Mouse (Mus musculus) olfactory bulb, adult 2 months (tissue): ENCODE results near the gene Abl1. TPM values are rescaled to one million over a fixed set of nuclear protein-coding genes. Genes with fewer than 3 reads are reported as not detected.

Experiments
- H3K27ac ChIP-seq: fragments of 200-500 bp; 2 replicates; pipeline ENCODE4 v1.5.1; 2012; ENCODE audit warnings: low read depth, low read length; ENCODE audit not compliant: insufficient read depth
- H3K4me1 ChIP-seq: fragments of 200-500 bp; 2 replicates; pipeline ENCODE4 v1.6.1; 2012; ENCODE audit warnings: low read length; ENCODE audit not compliant: control insufficient read depth, insufficient read depth
- H3K4me3 ChIP-seq: fragments of 200-500 bp; 2 replicates; pipeline ENCODE4 v1.5.1; 2012; ENCODE audit warnings: mild to moderate bottlenecking, low read depth, low read length, moderate library complexity; ENCODE audit not compliant: insufficient read depth
- CTCF ChIP-seq: fragments of 200-500 bp; IDR thresholded peaks from 2 replicates; pipeline ENCODE4 v1.5.1; 2012; ENCODE audit warnings: low read depth, mild to moderate bottlenecking, low read length, moderate library complexity; ENCODE audit not compliant: insufficient read depth
- POLR2A ChIP-seq: fragments of 200-500 bp; IDR thresholded peaks from 2 replicates; pipeline ENCODE4 v1.6.1; 2012; ENCODE audit warnings: mild to moderate bottlenecking, low read depth, low read length, moderate library complexity; ENCODE audit not compliant: insufficient read depth
- WGBS: fragments of 180-500 bp; shearing (Covaris S2); methylation state at CpG from one replicate; pipeline ENCODE4 v1.1.7; 2018; 5-methylcytosine and 5-hydroxymethylcytosine counted together
- polyA plus RNA-seq: library from polyadenylated mRNA; stranded (reverse); fragments of >200 nt; gene quantifications from 2 replicates; pipeline ENCODE4 v1.2.4, GENCODE M21; 2012; ENCODE audit warnings: low replicate concordance; ENCODE audit not compliant: missing spikeins, insufficient read depth, insufficient read length

Abl1 gene
- polyA plus RNA-seq, 1 experiment: not detected

DNA sequence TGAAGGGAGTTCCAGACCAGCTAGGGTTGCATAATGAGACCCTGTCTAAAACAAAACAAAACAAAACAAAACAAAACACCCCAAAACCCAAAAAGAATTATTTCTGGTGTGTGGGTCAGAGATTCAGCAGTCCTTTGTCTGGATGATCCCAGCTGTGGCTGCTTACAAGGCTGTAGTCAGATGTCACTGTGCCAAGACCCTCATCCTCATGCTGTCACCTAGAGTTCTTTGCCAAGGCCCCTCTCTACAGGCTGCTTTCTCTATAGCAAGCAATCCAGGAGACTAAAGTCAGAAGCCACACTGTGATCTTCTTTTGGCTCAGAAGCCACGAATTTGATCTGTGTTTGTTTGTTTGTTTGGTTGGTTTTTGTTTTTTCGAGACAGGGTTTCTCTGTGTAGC lies 24.5 kb downstream of the Abl1 start:
- 48% methylated on average over 2 of the region's 2 CpGs for whole genome bisulfite sequencing

DNA sequence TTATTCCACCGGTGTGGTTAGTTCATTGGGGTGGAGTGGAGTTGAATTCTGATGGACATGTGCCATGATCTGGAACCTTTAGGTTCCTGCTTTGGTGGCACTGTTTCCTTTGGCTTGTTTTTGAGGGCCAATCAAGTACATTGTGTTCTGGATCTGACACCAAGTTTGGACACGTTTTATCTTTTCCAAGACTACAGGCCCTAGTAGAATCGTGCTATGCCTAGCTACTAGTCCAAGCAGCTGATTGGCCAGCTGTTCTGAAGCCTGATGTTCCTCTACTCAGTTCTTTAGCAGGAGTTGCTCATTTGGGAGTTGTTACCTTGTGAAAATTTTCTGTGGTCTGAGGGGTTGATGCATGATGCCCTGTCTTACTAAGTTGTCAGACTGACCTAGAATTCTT lies 25.6 kb downstream of the Abl1 start:
- Histone ChIP-seq H3K4me3 (no peak overlapping the region), H3K27ac (no peak overlapping the region), H3K4me1 (peaks cover 5% of the 10 kb centered on the region; the same call in 1 of the 2 replicates)
- WGBS: 74% methylated on average over 3 of the region's 3 CpGs
- TF ChIP-seq POLR2A (no peak), CTCF (no peak)

More for the DNA sequence above, 24.5 kb downstream of the Abl1 start:
- no peak for TF ChIP-seq POLR2A
- no peak for TF ChIP-seq CTCF
- Histone ChIP-seq H3K4me3 (no peak overlapping the region), H3K27ac (no peak overlapping the region), H3K4me1 (peaks cover 5% of the 10 kb centered on the region; the same call in 1 of the 2 replicates)

DNA sequence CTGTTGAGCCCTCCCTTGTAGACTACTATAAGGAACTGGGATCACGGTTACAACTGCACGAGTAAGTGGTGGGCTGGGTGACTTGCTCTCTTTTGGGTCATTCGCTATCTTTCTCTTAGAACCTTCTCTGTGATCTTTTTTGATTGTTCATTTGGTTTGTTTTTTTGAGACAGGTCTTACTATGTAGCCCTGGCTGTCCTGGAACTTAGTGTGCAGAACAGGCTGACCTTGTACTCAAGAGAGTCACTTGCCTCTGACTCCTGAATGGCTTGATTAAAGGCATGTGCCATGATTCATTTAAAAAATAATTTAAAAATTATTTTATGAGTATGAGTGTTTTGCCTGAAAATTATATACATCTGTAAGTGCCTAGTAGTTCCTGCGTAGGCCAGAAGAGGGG lies 26.6 kb downstream of the Abl1 start:
- WGBS: 94% methylated on average over 4 of the region's 4 CpGs
- Histone ChIP-seq H3K4me3 (no peak overlapping the region), H3K27ac (no peak overlapping the region), H3K4me1 (peaks cover 5% of the 10 kb centered on the region; the same call in 1 of the 2 replicates)
- TF ChIP-seq CTCF: no peak
- TF ChIP-seq POLR2A: no peak

DNA sequence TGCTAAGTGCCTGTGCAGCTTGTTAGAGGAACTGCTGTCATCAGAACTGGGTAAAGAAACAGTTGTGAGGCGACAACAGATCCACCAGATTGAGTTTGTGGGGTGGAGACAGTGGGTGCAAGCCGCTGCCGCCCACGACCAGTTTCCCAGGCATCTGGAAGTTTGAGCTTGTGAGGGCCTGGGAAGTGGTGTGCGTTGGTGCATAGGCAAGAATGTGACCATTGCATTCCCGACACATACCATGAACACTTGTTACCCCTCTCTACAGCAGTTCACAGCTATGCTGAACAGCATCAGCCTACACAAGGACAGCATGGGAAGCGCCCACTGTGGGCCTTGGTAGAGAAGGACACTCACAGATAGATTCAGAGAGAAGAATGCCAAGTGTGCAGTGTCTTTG lies 27.8 kb downstream of the Abl1 start:
- TF ChIP-seq CTCF: no peak
- no peak for TF ChIP-seq POLR2A
- H3K4me1 ChIP-seq: peaks cover 7% of the 10 kb centered on the region; the same call in 1 of the 2 replicates
- WGBS: 75% methylated on average over 7 of the region's 7 CpGs
- H3K4me3 ChIP-seq: no peak overlapping the region
- H3K27ac ChIP-seq: no peak overlapping the region

DNA sequence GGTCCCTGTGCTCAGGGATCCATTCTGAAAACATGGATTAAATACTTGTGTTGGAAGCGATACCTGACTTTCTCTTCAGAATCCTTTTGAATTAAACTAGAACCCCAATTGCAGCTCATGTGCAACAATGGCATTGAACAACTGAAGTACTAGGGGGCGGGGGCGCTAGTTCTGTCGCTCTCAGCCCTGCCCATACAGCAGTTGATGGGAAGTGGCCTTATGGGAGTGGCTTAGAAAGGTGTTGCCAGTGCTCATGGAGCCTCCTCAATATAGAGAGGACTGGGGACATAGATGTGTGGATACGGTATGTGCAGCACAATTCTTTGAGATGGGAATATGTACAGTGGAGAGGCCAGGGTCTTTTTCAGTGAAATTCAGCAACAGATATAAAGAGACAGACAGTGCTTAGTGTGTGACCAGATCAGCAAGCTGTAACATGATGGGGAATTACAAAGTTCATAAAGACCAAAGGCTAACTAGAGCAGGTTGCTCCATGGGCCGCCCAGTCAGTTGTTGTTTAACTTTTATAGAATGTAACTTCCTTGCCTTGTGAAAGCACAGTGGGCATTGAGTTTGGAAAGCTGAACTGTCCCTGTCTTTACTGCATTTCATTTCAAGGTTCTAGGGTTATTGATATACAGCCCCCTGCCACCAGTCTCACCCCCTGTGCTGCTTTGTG lies 31.2 kb downstream of the Abl1 start:
- H3K4me1 ChIP-seq: peaks cover 7% of the 10 kb centered on the region; the same call in 1 of the 2 replicates
- TF ChIP-seq POLR2A (no peak), CTCF (no peak)
- H3K4me3 ChIP-seq: no peak overlapping the region
- WGBS: 92% methylated on average over 6 of the region's 6 CpGs
- no peak overlapping the region for H3K27ac ChIP-seq

DNA sequence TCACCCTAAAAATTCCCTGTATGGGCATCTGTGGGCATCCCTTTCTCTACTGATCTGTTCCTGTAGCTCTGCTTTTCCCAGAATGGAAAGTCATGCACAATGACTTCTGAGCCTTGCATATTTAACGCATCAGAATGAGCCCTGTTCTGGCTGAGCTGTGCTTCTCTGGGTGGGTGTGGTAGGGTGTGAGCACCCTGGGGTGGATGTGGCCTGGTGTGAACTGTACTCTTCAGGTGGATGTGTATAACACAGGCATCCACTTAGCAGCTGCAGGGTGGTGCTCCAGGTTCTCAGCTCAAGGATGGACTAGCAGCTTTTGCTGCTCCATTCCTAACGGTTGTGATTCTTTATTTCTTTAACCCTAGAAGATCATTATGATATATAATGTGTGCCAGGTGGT lies 31.8 kb downstream of the Abl1 start:
- H3K4me1 ChIP-seq: peaks cover 7% of the 10 kb centered on the region; the same call in 1 of the 2 replicates
- H3K27ac ChIP-seq: no peak overlapping the region
- no peak overlapping the region for H3K4me3 ChIP-seq
- TF ChIP-seq POLR2A (no peak), CTCF (no peak)
- WGBS: 72% methylated on average over 2 of the region's 2 CpGs

DNA sequence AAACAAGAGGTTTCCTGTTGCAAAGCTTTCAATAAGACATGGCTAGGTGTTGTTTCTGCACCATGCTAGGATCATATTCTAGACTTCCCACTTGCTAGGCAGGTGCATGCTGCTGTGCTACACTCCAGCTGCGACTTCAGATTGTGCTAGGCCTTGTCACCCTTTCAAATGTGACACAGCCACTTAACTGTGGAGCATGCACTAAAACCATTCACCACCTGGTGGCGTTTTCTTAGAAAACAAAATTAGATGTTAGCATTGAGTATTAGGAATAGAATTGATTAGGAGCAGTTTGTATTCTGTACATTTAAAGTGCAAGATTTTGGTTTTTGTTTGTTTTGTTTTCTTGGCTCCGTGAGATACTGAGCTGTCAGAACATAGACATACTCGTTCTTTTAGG lies 32.6 kb downstream of the Abl1 start:
- Histone ChIP-seq H3K27ac (no peak overlapping the region), H3K4me3 (no peak overlapping the region), H3K4me1 (peaks cover 7% of the 10 kb centered on the region; the same call in 1 of the 2 replicates)
- TF ChIP-seq POLR2A (no peak), CTCF (no peak)
- WGBS: 49% methylated on average over 4 of the region's 4 CpGs

DNA sequence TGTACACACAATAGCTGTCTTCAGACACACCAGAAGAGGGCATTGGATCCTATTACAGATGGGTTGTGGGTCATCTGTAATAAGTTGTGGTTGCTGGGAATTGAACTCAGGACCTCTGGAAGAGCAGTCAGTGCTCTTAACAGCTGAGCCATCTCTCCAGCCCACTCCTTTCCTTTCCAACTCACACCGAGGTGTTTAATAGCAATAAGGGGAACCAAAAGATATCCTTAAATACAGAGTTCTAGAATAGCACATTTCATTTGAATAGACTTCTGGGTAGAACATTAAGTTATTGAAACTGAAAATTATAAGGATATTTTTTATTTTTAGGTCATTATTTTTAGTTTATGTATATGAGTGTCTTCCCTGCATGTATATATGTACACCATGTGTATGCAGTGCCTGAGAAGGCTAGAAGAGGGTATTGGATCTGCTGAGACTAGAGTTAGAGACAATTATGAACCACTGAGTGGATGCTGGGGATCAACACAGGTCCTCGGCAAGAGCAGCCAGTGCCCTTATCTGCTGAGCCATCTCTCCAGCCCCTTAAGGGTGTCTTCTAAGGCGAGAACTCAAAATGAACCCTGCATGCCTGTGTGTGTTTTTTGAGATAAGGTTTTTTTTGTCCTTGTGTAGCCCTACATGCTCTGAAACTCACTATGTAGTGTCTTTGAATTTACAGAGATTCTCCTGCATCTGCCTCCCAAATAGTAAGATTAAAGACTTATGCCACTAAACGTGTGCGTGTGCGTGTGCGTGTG lies 36.7 kb downstream of the Abl1 start:
- TF ChIP-seq CTCF: no peak
- no peak for TF ChIP-seq POLR2A
- peaks cover 17% of the 10 kb centered on the region for H3K4me1 ChIP-seq
- no peak overlapping the region for H3K27ac ChIP-seq
- no peak overlapping the region for H3K4me3 ChIP-seq
- 88% methylated on average over 7 of the region's 7 CpGs for WGBS
